Mouse (Mus musculus) limb, embryonic 14.5 days (tissue): ENCODE data around the gene Ago3. TPM values are rescaled to one million over a fixed set of nuclear protein-coding genes. Genes with fewer than 3 reads are reported as not detected.
A peak's percentile ranks its signal among the peaks of the same experiment; 100 is the strongest.

Experiments used
- ATAC-seq: fragments of 200-750 bp; cut with Nextera tagmentation; 2 replicates; pipeline ENCODE4 v1.8.0; 2017; ENCODE audit warnings: low read depth, moderate number of reproducible peaks, moderate TSS enrichment; ENCODE audit not compliant: low FRiP score
- DNase-seq: peaks from one replicate; pipeline ENCODE4 v3.0.0-alpha.2; 2015; ENCODE audit warnings: low spot score
- H3K27ac ChIP-seq: fragments of 300-500 bp; sonication (generic); replicated peaks from 2 replicates; pipeline ENCODE4 v1.5.1; 2014; ENCODE audit warnings: low read depth, mild to moderate bottlenecking, low read length, moderate library complexity, mixed read lengths
- H3K27me3 ChIP-seq: fragments of 300-500 bp; sonication (generic); 2 replicates; pipeline ENCODE4 v1.6.1; 2014; ENCODE audit warnings: low read length, mixed read lengths; ENCODE audit not compliant: control insufficient read depth, insufficient read depth
- H3K36me3 ChIP-seq: fragments of 300-500 bp; sonication (generic); 2 replicates; pipeline ENCODE4 v1.6.1; 2014; ENCODE audit warnings: mild to moderate bottlenecking, low read length, moderate library complexity, mixed read lengths; ENCODE audit not compliant: control insufficient read depth, insufficient read depth
- H3K4me1 ChIP-seq: fragments of 300-500 bp; sonication (generic); 2 replicates; pipeline ENCODE4 v1.6.1; 2014; ENCODE audit warnings: antibody characterized with exemption, low read length, mixed read lengths; ENCODE audit not compliant: control insufficient read depth, insufficient read depth
- H3K4me2 ChIP-seq: fragments of 300-500 bp; sonication (generic); replicated peaks from 2 replicates; pipeline ENCODE4 v1.6.1; 2014; ENCODE audit warnings: low read depth, mild to moderate bottlenecking, low read length, moderate library complexity; ENCODE audit not compliant: severe bottlenecking
- H3K4me3 ChIP-seq: fragments of 300-500 bp; sonication (generic); replicated peaks from 2 replicates; pipeline ENCODE4 v1.5.1; 2014; ENCODE audit warnings: low read length
- H3K9ac ChIP-seq: fragments of 300-500 bp; sonication (generic); 2 replicates; pipeline ENCODE4 v1.6.1; 2014; ENCODE audit warnings: mild to moderate bottlenecking, low read depth, low read length, moderate library complexity; ENCODE audit not compliant: severe bottlenecking
- H3K9me3 ChIP-seq: fragments of 300-500 bp; sonication (generic); 2 replicates; pipeline ENCODE4 v1.6.1; 2016; ENCODE audit warnings: low read length; ENCODE audit not compliant: control insufficient read depth
- POLR2A ChIP-seq: fragments of 200-500 bp; IDR thresholded peaks from 2 replicates; pipeline ENCODE4 v1.8.0; 2012; ENCODE audit warnings: inconsistent platforms, mild to moderate bottlenecking, moderate library complexity, borderline replicate concordance; ENCODE audit not compliant: insufficient read depth, insufficient read length; ENCODE audit errors: extremely low read depth
- WGBS: fragments of 180-500 bp; shearing (Covaris S2); extraction: QIAGEN DNeasy Blood & Tissue Kit; methylation state at CpG from one replicate; pipeline ENCODE4 v1.1.7; 2014; 5-methylcytosine and 5-hydroxymethylcytosine counted together
- polyA plus RNA-seq, 2 experiments: library from polyadenylated mRNA; depleted of rRNA in 1 of 2; stranded (reverse) in 1 of 2; unstranded in 1 of 2; fragments of >200 nt; fragmentation: Nextera tagmentation in 1 of 2; extraction: Ambion mirVana in 1 of 2; gene quantifications; 2 replicates each; pipeline versions ENCODE4 v1.2.1 to v1.2.3; 2012 to 2014

Gene Ago3
- polyA plus RNA-seq (2012; rRNA removed) (6.2 and 6.6 TPM in 2 replicates), polyA plus RNA-seq (2014; fragmentation: Nextera tagmentation; extraction: Ambion mirVana) (11.4 and 14.3 TPM in 2 replicates)

DNA sequence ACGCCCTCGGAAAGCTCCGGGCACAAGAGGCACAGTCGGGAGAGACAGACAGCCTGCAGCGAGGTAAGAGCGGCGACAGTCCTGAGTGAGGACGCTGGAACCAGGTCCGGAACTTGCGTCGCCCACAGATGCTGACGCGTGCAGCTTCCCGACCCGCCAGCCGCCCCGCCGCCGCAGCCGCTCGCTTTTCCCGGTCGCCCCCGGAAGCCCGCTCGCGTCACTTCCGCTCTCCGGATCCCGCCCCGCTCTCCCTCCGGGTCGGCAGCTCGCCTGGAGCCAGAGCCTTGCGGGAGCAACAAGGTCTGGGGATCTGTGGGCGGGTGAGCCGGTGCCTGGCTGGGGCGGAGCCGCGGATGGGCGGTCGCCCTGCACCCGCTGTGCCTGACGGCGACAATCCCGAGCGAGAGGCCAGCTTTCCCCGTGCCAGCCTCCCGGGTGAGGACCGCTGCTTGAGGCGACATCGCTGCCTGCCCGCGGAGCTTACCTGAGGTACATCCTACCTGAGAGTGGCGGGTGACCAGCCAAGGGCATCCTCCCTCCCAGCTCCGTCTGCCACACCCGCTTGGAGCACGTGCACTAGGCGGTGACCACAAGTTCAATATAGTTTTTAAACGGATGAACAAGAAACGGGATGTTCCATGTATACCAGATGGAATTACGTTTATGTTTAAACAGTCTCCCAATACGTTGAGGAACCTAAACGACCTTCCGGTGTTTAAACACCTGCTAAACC is at the start of gene Ago3:
Ago3 (minus strand) TSS at position 210 of the 733 bp plus-strand sequence.
- H3K4me3 ChIP-seq = peak within 1 kb of the TSS; percentile 94
- H3K27ac ChIP-seq = peak within 1 kb of the TSS; percentile 79
- H3K4me1 ChIP-seq = 0 out of 2 replicates have a peak, but pooled peaks cover 5% of the 10 kb centered on the region
- DNase-seq (peak; percentile 79), ATAC-seq (peak; percentile 92)
- H3K9ac ChIP-seq = peak within 1 kb of the TSS; percentile 89
- peak within 1 kb of the TSS; percentile 76 for H3K4me2 ChIP-seq
- WGBS = under 1% methylated on average over 55 of the region's 65 CpGs
- TF ChIP-seq POLR2A = 0 out of 2 replicates have a peak, but pooled peaks have one; percentile 40
- no peaks in the 10 kb centered on the region for H3K9me3 ChIP-seq
- no peaks in the 10 kb centered on the region for H3K27me3 ChIP-seq
- no peaks in the 10 kb centered on the region for H3K36me3 ChIP-seq

DNA sequence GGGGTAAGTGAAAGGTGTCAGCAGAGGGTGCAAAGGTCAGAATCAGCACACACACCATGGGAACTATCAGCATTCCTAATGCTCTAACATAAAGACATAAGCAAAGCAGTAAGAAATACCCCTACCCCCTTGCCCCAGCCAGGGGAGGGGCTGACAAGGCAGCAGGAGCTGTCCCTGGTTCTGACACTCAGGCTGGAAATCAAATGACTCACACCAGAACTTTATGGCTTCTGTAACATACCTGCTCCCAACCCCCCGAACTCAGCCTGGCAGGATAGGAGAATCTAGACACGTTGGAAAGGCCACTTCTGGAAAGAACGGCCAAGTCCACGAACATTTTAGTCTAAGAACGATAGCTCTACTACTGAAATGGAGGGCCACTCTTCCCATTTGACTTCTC is 43.7 kb upstream of the Ago3 start:
- no peaks in the 10 kb centered on the region for H3K36me3 ChIP-seq
- H3K27ac ChIP-seq = no peak overlapping the region
- H3K4me1 ChIP-seq = no peaks in the 10 kb centered on the region
- 39% methylated on average over 5 of the region's 5 CpGs for WGBS
- no peak overlapping the region for H3K9ac ChIP-seq
- ATAC-seq (no peak), DNase-seq (no peak)
- TF ChIP-seq POLR2A = no peak
- no peak overlapping the region for H3K4me3 ChIP-seq
- H3K4me2 ChIP-seq = no peak overlapping the region
- no peaks in the 10 kb centered on the region for H3K9me3 ChIP-seq
- no peaks in the 10 kb centered on the region for H3K27me3 ChIP-seq

DNA sequence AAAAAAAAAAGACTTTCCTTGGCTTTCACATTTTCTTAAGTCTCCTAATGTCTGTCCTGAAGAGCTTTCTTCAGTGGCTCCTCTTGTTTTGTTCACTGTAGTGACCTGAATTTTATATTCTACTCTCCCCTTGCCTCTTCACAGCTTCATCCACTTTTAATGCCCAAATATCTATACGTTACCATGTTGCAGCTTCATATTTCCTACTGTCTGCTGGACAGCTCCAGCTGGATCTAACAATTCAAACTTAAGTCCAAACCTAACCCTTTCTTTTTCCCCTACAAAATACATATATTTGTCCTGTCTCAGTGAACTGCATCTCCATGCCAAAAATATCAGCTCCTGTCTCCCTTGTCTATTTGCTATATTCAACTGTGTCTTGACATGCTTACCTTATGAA is 40.0 kb upstream of the Ago3 start:
- 65% methylated on average over 1 of the region's 1 CpGs for WGBS
- no peak for DNase-seq
- no peaks in the 10 kb centered on the region for H3K36me3 ChIP-seq
- H3K9ac ChIP-seq = no peak overlapping the region
- ATAC-seq = no peak
- no peak for TF ChIP-seq POLR2A
- no peak overlapping the region for H3K4me2 ChIP-seq
- no peaks in the 10 kb centered on the region for H3K9me3 ChIP-seq
- H3K4me3 ChIP-seq = no peak overlapping the region
- H3K27me3 ChIP-seq = no peaks in the 10 kb centered on the region
- H3K27ac ChIP-seq = no peak overlapping the region
- H3K4me1 ChIP-seq = peaks cover 20% of the 10 kb centered on the region

DNA sequence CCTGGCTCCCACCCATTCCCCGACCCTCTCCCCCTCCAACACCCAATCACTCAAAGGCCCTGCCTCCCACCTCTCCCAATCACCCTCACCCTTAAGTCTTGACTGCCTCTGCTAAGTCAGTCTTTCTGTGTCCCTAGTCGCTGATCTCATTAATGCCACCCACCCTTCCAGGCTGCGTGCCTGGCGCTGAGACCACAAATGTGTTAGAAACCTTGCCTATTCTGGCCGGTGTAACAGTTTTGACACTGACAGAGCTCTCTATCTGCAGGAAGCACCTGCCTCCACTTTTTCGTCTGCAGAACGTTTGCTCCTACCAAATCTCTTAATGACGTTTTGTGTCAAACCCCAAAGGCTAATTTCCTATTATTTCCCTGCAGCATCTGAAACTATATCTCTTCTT is 39.6 kb upstream of the Ago3 start:
- no peak overlapping the region for H3K27ac ChIP-seq

DNA sequence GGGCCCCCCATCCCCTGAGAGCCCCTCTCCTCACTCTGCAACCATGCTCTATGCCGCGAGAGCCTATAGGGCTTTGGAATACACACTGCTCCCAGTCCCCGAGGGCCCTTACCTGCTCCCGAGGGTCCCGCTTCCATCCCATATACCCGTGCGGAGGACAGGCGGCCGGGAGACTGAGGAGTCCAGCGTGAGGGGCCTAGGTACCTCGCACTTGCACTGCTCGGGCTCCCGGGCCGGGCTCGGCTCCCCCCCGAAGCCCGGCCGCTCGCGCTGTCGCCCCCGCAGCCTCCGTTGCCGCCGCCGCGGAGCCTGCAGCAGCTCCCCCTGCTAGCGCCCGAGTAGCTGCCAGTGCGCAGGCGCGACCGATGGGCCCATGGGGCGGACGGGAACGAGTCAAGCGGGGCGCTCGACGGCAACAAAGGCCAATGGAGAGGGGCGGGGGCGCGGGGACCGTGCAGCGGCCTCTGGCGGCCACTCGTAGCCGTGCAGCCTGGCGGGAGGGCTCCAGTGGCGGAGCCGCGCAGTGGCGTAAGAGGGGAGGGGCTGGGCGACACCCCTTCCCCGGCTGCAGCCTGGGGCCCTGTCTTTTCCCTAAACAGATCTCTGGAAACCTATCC is 39.0 kb upstream of the Ago3 start, which contains the start of gene Ago1:
Ago1 (minus strand) TSS at position 299 of the 617 bp plus-strand sequence.
- DNase-seq = peak; percentile 93
- no peaks in the 10 kb centered on the region for H3K9me3 ChIP-seq

More for the DNA sequence above, 39.6 kb upstream of the Ago3 start:
- Histone ChIP-seq H3K36me3 (no peaks in the 10 kb centered on the region), H3K27me3 (no peaks in the 10 kb centered on the region), H3K4me2 (peak overlapping the region; percentile 81), H3K9me3 (no peaks in the 10 kb centered on the region), H3K4me1 (peaks cover 20% of the 10 kb centered on the region), H3K9ac (0 out of 2 replicates have a peak overlapping the region, but pooled peaks have one; percentile 6), H3K4me3 (peak overlapping the region; percentile 89)
- no peak for TF ChIP-seq POLR2A
- 10% methylated on average over 8 of the region's 8 CpGs for WGBS
- ATAC-seq (no peak), DNase-seq (no peak)

More for the DNA sequence above, 39.0 kb upstream of the Ago3 start, which contains the start of gene Ago1:
- Histone ChIP-seq H3K27me3 (no peaks in the 10 kb centered on the region), H3K4me1 (peaks cover 20% of the 10 kb centered on the region), H3K9ac (peak within 1 kb of the TSS; percentile 80), H3K4me2 (peak within 1 kb of the TSS; percentile 81), H3K27ac (peak within 1 kb of the TSS; percentile 78), H3K4me3 (peak within 1 kb of the TSS; percentile 89), H3K36me3 (no peaks in the 10 kb centered on the region)
- peak; percentile 87 for ATAC-seq
- no peak for TF ChIP-seq POLR2A
- under 1% methylated on average over 45 of the region's 55 CpGs for WGBS
